Mouse (Mus musculus) hindbrain, embryonic 14.5 days (tissue): ENCODE measurements around the gene Mpz. TPM values are rescaled to one million over a fixed set of nuclear protein-coding genes. Genes with fewer than 3 reads are reported as not detected.

Source experiments
- ATAC-seq: fragments of 200-750 bp; cut with Nextera tagmentation; 2 replicates; pipeline ENCODE4 v1.8.0; 2017; ENCODE audit warnings: moderate number of reproducible peaks, mild to moderate bottlenecking, moderate TSS enrichment, moderate library complexity; ENCODE audit not compliant: low FRiP score
- DNase-seq: peaks from one replicate; pipeline ENCODE4 v3.0.0-alpha.2; 2015; ENCODE audit warnings: low spot score
- H3K27ac ChIP-seq: fragments of 300-500 bp; sonication (generic); 2 replicates; pipeline ENCODE4 v1.5.1; 2014; ENCODE audit warnings: mild to moderate bottlenecking, moderate library complexity
- H3K27me3 ChIP-seq: fragments of 300-500 bp; sonication (generic); 2 replicates; pipeline ENCODE4 v1.6.1; 2014; ENCODE audit warnings: mild to moderate bottlenecking, low read length, mixed read lengths; ENCODE audit not compliant: control insufficient read depth, insufficient read depth
- H3K36me3 ChIP-seq: fragments of 300-500 bp; sonication (generic); replicated peaks from 2 replicates; pipeline ENCODE4 v1.6.1; 2014; ENCODE audit not compliant: control insufficient read depth, insufficient read depth
- H3K4me1 ChIP-seq: fragments of 300-500 bp; sonication (generic); replicated peaks from 2 replicates; pipeline ENCODE4 v1.6.1; 2014; ENCODE audit warnings: antibody characterized with exemption, low read length, mixed read lengths; ENCODE audit not compliant: control insufficient read depth, insufficient read depth
- H3K4me2 ChIP-seq: fragments of 300-500 bp; sonication (generic); replicated peaks from 2 replicates; pipeline ENCODE4 v1.6.1; 2014; ENCODE audit warnings: mild to moderate bottlenecking, moderate library complexity
- H3K4me3 ChIP-seq: fragments of 300-500 bp; sonication (generic); replicated peaks from 2 replicates; pipeline ENCODE4 v1.5.1; 2014; ENCODE audit warnings: mild to moderate bottlenecking, low read length
- H3K9ac ChIP-seq: fragments of 300-500 bp; sonication (generic); 2 replicates; pipeline ENCODE4 v1.6.1; 2014
- H3K9me3 ChIP-seq: fragments of 300-500 bp; sonication (generic); 2 replicates; pipeline ENCODE4 v1.6.1; 2016; ENCODE audit warnings: low read length; ENCODE audit not compliant: control insufficient read depth
- WGBS: fragments of 180-500 bp; shearing (Covaris S2); extraction: QIAGEN DNeasy Blood & Tissue Kit; methylation state at CpG from one replicate; pipeline ENCODE4 v1.1.7; 2014; 5-methylcytosine and 5-hydroxymethylcytosine counted together
- polyA plus RNA-seq: library from polyadenylated mRNA; unstranded; fragments of >200 nt; fragmentation: Nextera tagmentation; extraction: Ambion mirVana; gene quantifications from 2 replicates; pipeline ENCODE4 v1.2.1, GENCODE M21; 2014

The Mpz gene
- polyA plus RNA-seq, 1 experiment from 2014 or later: 3.5 TPM

GRCm38 (mm10) chr1:171111020-171111780 is 39.3 kb upstream of the Mpz start:
- under 1% methylated on average over 38 of the region's 38 CpGs for WGBS
- H3K4me3 ChIP-seq: peak overlapping the region; percentile 43
- peak overlapping the region; percentile 85 for H3K27ac ChIP-seq
- ATAC-seq (peak; percentile 92), DNase-seq (peak; percentile 99)
- H3K4me2 ChIP-seq: peak overlapping the region; percentile 81
- H3K9me3 ChIP-seq: no peaks in the 10 kb centered on the region
- no peaks in the 10 kb centered on the region for H3K27me3 ChIP-seq
- peaks cover 5% of the 10 kb centered on the region; the same call in 1 of the 2 replicates for H3K4me1 ChIP-seq
- no peaks in the 10 kb centered on the region for H3K36me3 ChIP-seq
- H3K9ac ChIP-seq: peak overlapping the region; percentile 54

GRCm38 (mm10) chr1:171111781-171112575 is 38.5 kb upstream of the Mpz start:
- peak; percentile 51 for DNase-seq
- Histone ChIP-seq H3K9ac (peak overlapping the region; percentile 34), H3K27me3 (no peaks in the 10 kb centered on the region), H3K27ac (no peak overlapping the region), H3K9me3 (no peaks in the 10 kb centered on the region), H3K36me3 (no peaks in the 10 kb centered on the region), H3K4me2 (peak overlapping the region; percentile 81), H3K4me3 (peak overlapping the region; percentile 43), H3K4me1 (peaks cover 5% of the 10 kb centered on the region; the same call in 1 of the 2 replicates)
- ATAC-seq: no peak
- 2% methylated on average over 15 of the region's 15 CpGs for WGBS

GRCm38 (mm10) chr1:171112986-171113385 is 37.5 kb upstream of the Mpz start:
- ATAC-seq: no peak
- H3K4me2 ChIP-seq: peak overlapping the region; percentile 77; the same call in 1 of the 2 replicates

DNA sequence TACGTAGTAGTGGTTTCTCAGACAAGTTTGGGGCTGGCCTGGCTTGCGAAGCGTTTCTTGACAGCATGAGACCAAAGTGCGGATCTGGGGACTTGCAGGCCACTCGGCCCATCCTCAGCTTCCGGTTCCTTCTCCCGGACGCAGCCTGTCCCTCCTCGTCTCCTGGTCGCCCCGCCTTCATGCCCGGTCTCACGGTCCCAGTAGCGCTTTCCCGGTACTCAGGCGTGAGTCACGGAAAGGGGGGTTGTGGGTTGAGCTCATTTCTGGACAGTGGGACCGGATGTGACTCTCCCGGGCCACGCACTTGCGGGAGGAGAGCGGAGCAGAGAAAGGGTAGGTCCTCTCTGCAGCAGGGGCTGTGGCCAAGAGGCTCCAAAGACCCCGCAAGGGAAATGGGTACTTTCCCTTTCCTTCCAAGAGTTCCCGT is 36.6 kb upstream of the Mpz start, which contains the start of gene Cfap126:
Cfap126 (plus strand) TSS at position 46 of the 427 bp plus-strand sequence.
- peak within 1 kb of the TSS; percentile 56 for H3K27ac ChIP-seq
- H3K9me3 ChIP-seq: no peaks in the 10 kb centered on the region
- peak within 1 kb of the TSS; percentile 81 for H3K4me2 ChIP-seq
- 0% methylated on average over 24 of the region's 24 CpGs for WGBS
- peaks cover 5% of the 10 kb centered on the region; the same call in 1 of the 2 replicates for H3K4me1 ChIP-seq
- no peaks in the 10 kb centered on the region for H3K36me3 ChIP-seq
- no peaks in the 10 kb centered on the region for H3K27me3 ChIP-seq
- peak within 1 kb of the TSS; percentile 61 for H3K9ac ChIP-seq
- DNase-seq: peak; percentile 28
- ATAC-seq: 0 out of 2 replicates have a peak, but pooled peaks have one; percentile 6
- H3K4me3 ChIP-seq: peak within 1 kb of the TSS; percentile 38

More at GRCm38 (mm10) chr1:171112986-171113385, 37.5 kb upstream of the Mpz start:
- H3K36me3 ChIP-seq: no peaks in the 10 kb centered on the region
- peaks cover 5% of the 10 kb centered on the region; the same call in 1 of the 2 replicates for H3K4me1 ChIP-seq
- H3K27ac ChIP-seq: no peak overlapping the region
- no peak overlapping the region for H3K9ac ChIP-seq
- H3K27me3 ChIP-seq: no peaks in the 10 kb centered on the region
- no peak for DNase-seq
- WGBS: 76% methylated on average over 4 of the region's 4 CpGs
- H3K4me3 ChIP-seq: no peak overlapping the region
- H3K9me3 ChIP-seq: no peaks in the 10 kb centered on the region

DNA sequence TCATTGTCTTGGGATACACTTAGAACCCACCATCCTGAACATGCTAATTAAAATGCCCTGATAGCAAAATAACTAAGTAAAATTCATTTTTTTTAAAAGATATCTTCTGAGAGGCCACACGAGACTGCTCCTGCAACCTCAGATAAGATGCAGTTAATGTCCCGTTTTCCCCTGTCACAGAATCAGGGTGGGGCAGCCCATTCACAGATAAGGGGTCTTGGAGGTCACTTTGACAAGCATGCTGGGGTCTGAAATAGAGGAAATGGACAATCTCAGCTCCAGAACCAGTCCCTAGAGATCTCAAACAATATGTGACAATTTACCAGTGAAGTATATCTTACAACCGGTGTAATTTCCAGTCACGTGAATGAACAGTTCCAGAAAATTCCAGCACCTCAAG is 34.2 kb upstream of the Mpz start:
- H3K27ac ChIP-seq: no peak overlapping the region
- no peak overlapping the region for H3K4me2 ChIP-seq
- H3K4me3 ChIP-seq: no peak overlapping the region
- WGBS: 74% methylated on average over 4 of the region's 4 CpGs
- DNase-seq: no peak
- H3K27me3 ChIP-seq: no peaks in the 10 kb centered on the region
- no peak for ATAC-seq
- H3K4me1 ChIP-seq: no peaks in the 10 kb centered on the region; the same call in 1 of the 2 replicates
- no peaks in the 10 kb centered on the region for H3K36me3 ChIP-seq
- H3K9ac ChIP-seq: no peak overlapping the region
- H3K9me3 ChIP-seq: no peaks in the 10 kb centered on the region

DNA sequence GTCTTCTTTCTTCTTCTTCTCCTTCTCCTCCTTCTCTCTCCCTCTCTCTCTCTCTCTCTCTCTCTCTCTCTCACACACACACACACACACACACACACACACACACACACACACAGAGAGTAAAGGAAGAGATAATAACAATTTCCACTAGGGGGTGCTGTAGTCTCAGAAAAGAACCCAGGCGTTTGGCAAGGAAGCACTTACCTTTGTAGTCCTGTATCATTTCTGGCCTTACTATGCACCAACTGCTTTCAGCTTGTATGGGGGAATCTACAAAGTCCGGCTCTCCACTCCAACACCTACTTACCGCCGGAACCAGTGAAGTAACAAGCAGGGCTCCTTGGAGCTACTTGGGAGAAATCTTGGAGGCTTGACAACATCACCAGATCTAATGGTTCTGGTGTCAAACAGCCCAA is 32.2 kb upstream of the Mpz start:
- no peaks in the 10 kb centered on the region for H3K36me3 ChIP-seq
- H3K27ac ChIP-seq: no peak overlapping the region
- no peaks in the 10 kb centered on the region for H3K27me3 ChIP-seq
- no peak overlapping the region for H3K9ac ChIP-seq
- H3K4me1 ChIP-seq: no peaks in the 10 kb centered on the region; the same call in 1 of the 2 replicates
- DNase-seq (peak; percentile 90), ATAC-seq (peak; percentile 60; the same call in 1 of the 2 replicates)
- H3K4me3 ChIP-seq: no peak overlapping the region
- 16% methylated on average over 4 of the region's 4 CpGs for WGBS
- H3K9me3 ChIP-seq: no peaks in the 10 kb centered on the region
- no peak overlapping the region for H3K4me2 ChIP-seq

GRCm38 (mm10) chr1:171118996-171119395 is 31.5 kb upstream of the Mpz start:
- DNase-seq (no peak), ATAC-seq (no peak)
- no peak overlapping the region for H3K4me3 ChIP-seq
- H3K9ac ChIP-seq: no peak overlapping the region
- no peaks in the 10 kb centered on the region for H3K4me1 ChIP-seq
- 92% methylated on average over 5 of the region's 5 CpGs for WGBS
- no peak overlapping the region for H3K27ac ChIP-seq
- no peak overlapping the region for H3K4me2 ChIP-seq
- no peaks in the 10 kb centered on the region for H3K27me3 ChIP-seq
- no peaks in the 10 kb centered on the region for H3K36me3 ChIP-seq
- H3K9me3 ChIP-seq: no peaks in the 10 kb centered on the region

DNA sequence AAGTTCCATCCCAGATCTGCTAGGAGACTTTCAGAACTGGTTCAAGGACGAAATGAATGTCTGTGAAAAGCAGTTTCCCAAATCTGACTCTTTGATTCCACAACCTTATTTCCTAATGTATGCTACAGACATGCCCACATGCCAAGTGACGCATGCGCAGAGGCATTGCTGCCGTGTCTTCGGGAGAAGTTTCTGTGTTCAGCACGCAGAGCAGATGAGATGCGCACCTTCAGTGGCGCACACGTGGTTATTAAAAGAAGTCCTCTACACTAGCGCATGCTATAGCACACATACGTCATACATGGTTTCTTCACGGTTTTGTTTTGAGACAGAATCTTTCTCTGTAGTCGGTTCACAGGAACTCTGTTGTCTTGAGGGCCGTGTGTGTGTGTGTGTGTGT is 31.1 kb upstream of the Mpz start:
- no peaks in the 10 kb centered on the region for H3K36me3 ChIP-seq
- DNase-seq: no peak
- no peaks in the 10 kb centered on the region for H3K4me1 ChIP-seq
- WGBS: 89% methylated on average over 14 of the region's 14 CpGs
- no peak overlapping the region for H3K4me2 ChIP-seq
- H3K9me3 ChIP-seq: no peaks in the 10 kb centered on the region
- H3K9ac ChIP-seq: no peak overlapping the region
- ATAC-seq: no peak
- no peak overlapping the region for H3K4me3 ChIP-seq
- H3K27ac ChIP-seq: no peak overlapping the region
- no peaks in the 10 kb centered on the region for H3K27me3 ChIP-seq

- DNase-seq: no peak
- Histone ChIP-seq H3K4me2 (no peak overlapping the region), H3K27me3 (no peaks in the 10 kb centered on the region), H3K9me3 (no peaks in the 10 kb centered on the region), H3K4me1 (no peaks in the 10 kb centered on the region), H3K27ac (no peak overlapping the region), H3K36me3 (no peaks in the 10 kb centered on the region), H3K4me3 (no peak overlapping the region), H3K9ac (no peak overlapping the region)
- no peak for ATAC-seq
- WGBS: 66% methylated on average over 3 of the region's 3 CpGs
These were observed 29.6 kb upstream of the Mpz start for GRCm38 (mm10) chr1:171120893-171121292.
